Mouse (Mus musculus) right cerebral cortex, adult 2 months (tissue): Measurements from ENCODE around the gene Ess2.
"Not testable (repeated sequence)": the region's sequence is repeated elsewhere in the genome, so short reads cannot be mapped to it uniquely, and the experiment has no call there.

Experiments
- DNase-seq, 2 experiments: peaks; one replicate each; pipeline ENCODE4 v3.0.0; 2021 to 2022; ENCODE audit warnings: low spot score in 2 of 2

The Ess2 gene

DNA sequence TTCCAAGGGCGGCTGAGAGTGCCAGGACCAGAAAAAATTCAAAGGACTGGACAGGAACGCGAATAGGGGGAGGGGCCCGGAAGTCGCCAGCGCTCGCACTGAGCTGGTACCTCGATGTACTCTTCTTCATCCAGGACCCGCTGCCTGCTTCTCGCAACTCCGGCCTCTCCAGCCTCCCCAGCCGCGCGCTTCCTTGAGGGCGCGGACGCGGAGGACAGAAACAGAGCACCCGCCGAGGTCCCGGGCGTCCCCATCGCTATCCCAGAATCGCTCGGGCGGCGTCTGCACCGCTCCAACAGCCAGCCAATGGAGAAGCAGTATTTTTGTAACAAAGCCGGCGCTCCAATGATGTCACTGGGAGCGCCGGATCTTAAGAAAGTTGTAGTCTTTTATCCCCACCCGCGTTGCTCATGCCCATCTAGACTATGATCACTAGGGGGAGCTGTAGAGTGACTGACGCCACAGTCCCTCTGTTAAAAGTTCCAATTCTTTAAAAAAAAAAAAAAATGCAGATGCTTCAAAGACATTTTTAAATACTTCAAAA, at the start of gene Ess2:
TSS of gene Ess2 (minus strand) at position 297 of the 544 bp plus-strand sequence.
- peak; percentile 94 to 96 for DNase-seq

GRCm38 (mm10) chr16:17956052-17956638, 45.0 kb upstream of the Ess2 start:
- DNase-seq: not testable (repeated sequence)

GRCm38 (mm10) chr16:17951618-17952017, 40.5 kb upstream of the Ess2 start:
- DNase-seq: no peak

GRCm38 (mm10) chr16:17950068-17950467, 38.9 kb upstream of the Ess2 start:
- DNase-seq: no peak

DNA sequence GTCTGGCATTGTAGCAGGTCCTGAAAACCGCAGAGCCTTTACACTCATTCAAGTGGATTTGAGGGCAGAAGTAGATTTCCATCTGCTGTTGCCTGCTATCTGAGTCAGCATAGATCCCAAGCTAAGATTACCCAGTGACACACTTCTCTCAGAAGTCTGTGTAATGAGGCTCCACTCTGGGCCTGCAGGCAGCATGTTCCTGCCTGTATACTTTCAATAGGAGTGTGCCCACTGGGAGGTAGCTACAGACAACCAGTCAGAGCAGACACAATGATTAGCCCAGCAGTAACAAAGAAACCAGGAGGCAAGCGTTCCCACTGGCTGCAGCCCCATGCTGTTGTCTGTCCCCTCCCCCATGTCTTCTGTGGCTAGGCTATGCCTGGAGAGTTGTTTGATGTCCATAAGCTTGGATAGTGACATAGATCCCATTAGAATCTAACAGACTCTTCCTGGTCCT, 38.3 kb upstream of the Ess2 start:
- no peak for DNase-seq

- DNase-seq: no peak
These were observed 34.1 kb upstream of the Ess2 start for GRCm38 (mm10) chr16:17945081-17945831.

GRCm38 (mm10) chr16:17943466-17943865, 32.3 kb upstream of the Ess2 start:
- DNase-seq: no peak

GRCm38 (mm10) chr16:17939255-17939751, 28.2 kb upstream of the Ess2 start:
- no peak for DNase-seq

GRCm38 (mm10) chr16:17938821-17939220, 27.7 kb upstream of the Ess2 start:
- DNase-seq: peak; percentile 50 to 57

DNA sequence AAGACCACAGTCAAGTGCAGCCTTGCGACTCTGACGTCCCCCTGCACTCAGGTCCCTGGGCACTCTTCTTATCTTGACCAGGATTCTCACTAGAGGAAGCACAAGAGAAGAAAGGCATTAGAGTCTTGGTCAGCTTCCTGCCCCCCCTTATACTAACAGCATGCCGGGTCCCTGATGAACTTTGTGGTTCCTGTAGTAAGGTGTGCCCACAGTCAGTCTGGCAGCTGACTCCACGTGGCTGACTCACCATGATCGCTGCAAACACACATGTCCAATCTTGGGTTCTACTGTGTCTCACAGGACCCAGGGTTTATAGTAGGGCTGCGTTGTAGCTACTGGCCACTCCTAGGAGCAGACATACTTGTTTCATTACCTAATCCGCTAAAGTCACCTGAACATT, 27.0 kb upstream of the Ess2 start:
- no peak for DNase-seq

GRCm38 (mm10) chr16:17936776-17937175, 25.6 kb upstream of the Ess2 start:
- no peak for DNase-seq

DNA sequence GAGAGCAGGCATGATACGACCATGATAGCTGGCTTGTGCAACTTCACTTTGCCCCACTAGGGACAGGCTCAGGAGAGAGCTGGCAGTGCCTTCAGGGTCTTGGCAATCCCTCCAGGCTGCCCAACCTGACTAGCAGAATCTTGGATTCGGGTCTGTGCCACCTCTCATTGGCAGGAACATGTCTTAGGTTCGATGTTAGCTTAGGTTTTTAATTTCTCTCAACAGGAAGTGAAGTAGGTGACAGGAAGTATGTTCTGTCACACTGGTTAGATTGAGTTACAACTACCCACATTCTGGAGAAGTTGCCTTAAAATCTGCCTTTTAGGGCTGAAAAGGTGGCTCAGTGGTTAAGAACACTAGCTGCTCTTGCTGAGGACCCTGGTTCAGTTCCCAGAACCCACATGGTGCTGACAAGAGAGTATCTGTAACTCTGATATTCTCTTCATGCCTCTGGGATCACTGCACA, 23.3 kb upstream of the Ess2 start:
- DNase-seq: no peak

GRCm38 (mm10) chr16:17933594-17934444, 22.7 kb upstream of the Ess2 start:
- DNase-seq: no peak

DNA sequence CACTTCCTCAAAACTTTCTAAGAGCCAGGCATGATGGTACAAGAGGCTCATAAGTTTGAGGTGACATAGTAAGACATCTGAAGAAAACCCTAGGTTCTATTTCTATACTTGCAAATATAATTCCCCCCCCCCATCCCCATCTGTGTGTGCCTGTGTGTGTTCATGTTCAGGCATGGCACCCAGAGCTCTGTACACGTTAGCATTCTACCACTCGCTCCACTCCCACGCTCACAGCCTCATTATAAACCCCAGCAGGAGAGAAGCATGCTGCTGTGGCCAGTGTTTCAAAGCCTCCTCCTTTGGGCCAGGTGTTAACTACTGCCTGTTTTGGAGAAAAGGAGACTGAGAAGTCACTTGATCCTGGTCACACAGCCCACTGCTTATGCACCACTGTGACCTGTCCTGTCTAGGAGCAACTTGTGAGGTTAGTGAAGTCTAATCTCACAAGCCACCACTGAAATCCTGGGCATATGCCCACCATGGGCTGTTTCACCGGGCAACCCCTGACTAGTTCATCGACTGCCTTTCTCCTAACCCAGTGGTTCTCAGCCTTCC, 20.8 kb upstream of the Ess2 start:
- DNase-seq: no peak

- DNase-seq: no peak
These were observed 18.5 kb upstream of the Ess2 start for GRCm38 (mm10) chr16:17929631-17930030.

- no peak for DNase-seq
These were observed 18.1 kb upstream of the Ess2 start for GRCm38 (mm10) chr16:17929211-17929610.

DNA sequence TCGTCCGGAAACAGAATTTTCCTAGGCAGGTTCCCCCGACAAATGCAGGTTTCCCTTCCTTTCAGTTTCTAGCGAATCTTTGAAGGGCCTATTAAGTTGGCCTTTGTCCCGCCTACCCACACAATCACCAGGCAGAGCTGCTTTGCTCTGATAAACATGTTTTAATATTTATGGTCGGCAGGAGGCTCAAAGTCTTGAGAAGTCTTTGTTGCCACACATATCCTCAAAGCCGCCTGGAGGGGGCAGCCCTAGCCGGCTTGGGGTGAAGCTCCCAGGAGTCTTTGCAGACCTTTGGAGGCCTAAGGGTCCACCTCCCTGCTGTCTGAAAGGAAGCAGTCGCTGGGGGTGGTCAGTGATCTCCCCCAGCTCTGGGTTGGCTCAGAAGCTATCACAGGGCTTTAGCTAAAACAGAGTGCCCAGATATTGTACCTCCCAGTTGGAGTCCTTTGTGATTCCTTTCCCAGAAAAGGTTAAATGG, 17.5 kb upstream of the Ess2 start:
- DNase-seq: peak; percentile 57 to 58

DNA sequence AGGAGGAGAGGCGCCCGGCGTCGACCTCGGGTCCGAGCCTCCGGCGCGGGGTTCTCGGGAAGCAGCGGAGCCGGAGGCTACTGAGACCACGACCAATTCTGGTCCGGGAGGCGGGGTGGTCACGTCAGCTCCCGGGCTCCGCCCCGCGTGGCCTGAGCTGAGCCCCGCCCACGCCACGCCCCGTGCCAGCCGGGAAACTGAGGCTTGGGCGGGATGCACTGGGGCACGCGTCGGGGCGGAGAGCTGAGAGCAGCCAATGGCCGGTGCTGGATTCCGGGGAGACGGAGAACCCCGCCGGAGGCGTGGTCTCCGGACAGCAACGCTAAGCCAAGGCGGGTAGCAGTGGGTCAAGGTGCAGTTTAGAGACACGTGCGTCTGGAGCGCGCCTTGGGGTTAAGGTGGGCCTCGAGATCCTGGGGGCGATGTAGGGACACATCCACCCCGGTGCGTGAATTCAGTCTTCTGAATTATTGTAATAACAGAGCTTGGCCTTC, 17.0 kb upstream of the Ess2 start, which contains the start of gene Slc25a1:
TSS of gene Slc25a1 (minus strand) at position 133 of the 494 bp plus-strand sequence.
- DNase-seq: peak; percentile 75 to 83

DNA sequence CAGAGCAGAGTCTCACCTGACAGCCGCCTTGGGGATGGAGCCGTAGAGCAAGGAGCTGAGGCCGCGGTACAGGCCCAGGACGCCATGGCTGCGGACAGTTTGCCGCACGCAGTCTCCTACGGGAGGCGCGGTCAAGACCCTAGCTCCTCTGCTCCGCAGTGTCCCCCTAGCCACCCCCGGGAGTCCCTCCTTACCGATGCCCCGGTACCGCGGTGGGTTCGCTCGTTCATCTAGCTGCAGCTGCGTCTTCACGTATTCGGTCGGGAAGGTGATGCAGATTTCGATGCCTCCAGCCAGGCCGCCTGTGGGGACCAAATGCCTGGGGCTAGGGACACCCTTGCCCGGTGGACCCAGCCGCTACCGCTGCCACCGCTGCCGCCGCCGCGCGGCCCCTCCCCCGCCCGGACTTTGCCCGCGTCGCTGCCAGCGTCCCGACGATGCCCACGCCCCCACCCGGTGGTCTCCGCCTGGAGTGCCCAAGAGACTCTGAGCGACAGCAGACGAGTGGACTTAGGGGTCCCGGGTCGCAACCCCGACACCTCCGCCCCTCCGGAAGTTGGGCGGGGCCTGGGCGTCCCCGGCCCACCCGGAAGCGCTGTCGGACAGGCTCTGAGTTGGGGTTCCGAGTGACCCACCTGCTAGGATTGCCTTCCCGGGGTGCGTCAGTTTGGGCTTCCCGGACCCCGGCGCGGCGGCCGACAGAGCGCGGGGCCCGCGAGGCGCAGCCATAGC, 16.4 kb upstream of the Ess2 start:
- peak; percentile 31 to 33 for DNase-seq

DNA sequence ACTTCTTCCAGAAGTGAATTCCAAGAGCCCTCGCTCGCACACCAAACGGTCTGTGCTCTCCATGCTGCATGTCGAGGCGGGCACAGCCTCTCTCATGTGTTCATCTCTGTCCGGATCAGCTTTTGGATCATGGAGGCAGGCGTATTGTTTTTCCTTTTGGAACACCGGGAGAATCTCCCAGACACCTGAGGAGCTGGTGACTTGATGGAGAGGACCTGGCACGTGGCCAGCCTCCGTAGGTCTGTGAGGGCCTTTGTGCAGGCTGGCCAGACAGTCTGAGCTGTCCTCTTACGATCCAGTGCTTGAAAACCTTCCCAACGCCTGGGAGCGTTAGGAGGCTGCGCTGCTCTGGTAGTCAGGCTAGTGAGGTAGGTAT, 11.0 kb upstream of the Ess2 start:
- DNase-seq: no peak
